Mouse (Mus musculus) cerebellum, adult 2 months (tissue): ENCODE measurements around the gene H2-Q10.
"Not testable (repeated sequence)": the region's sequence is repeated elsewhere in the genome, so short reads cannot be mapped to it uniquely, and the experiment has no call there.

Source experiments
- CTCF ChIP-seq: fragments of 200-500 bp; IDR thresholded peaks from 2 replicates; pipeline ENCODE4 v1.5.1; 2011; ENCODE audit warnings: low read depth, mild to moderate bottlenecking, control low read depth, low read length, moderate library complexity, borderline replicate concordance; ENCODE audit not compliant: insufficient read depth
- POLR2A ChIP-seq: fragments of 200-500 bp; IDR thresholded peaks from 2 replicates; pipeline ENCODE4 v1.6.1; 2011; ENCODE audit warnings: low read length, control low read depth, borderline replicate concordance; ENCODE audit not compliant: insufficient read depth

- not testable (repeated sequence) for TF ChIP-seq POLR2A, CTCF
Measured at GRCm38 (mm10) chr17:35439925-35440645, 29.8 kb upstream of the H2-Q10 start.
